Mouse (Mus musculus) megakaryocyte, embryonic 14.5 days (primary cell): ENCODE results near the gene Postn.

Source experiments
- FLI1 ChIP-seq: IDR thresholded peaks from 2 replicates; pipeline ENCODE4 v1.6.1; 2012; ENCODE audit warnings: low read length, inconsistent platforms, mixed read lengths
- GATA1 ChIP-seq: IDR thresholded peaks from 3 replicates; pipeline ENCODE4 v1.6.1; 2012; ENCODE audit warnings: mixed read lengths, low read length, inconsistent platforms, borderline replicate concordance

- TF ChIP-seq GATA1: no peak
- no peak for TF ChIP-seq FLI1
These were observed 3.3 kb upstream of the Postn start for GRCm38 (mm10) chr3:54357561-54357960.
